Mouse (Mus musculus) hindbrain, embryonic 12.5 days (tissue): Measurements from ENCODE around the gene Cbx4. TPM values are rescaled to one million over a fixed set of nuclear protein-coding genes. Genes with fewer than 3 reads are reported as not detected.

Experiments
- polyA plus RNA-seq: library from polyadenylated mRNA; unstranded; fragments of >200 nt; fragmentation: Nextera tagmentation; extraction: Ambion mirVana; gene quantifications from 2 replicates; pipeline ENCODE4 v1.2.1, GENCODE M21; 2016

Cbx4 gene
- polyA plus RNA-seq, 1 experiment from 2014 or later: 13.2 TPM

Other genes with a start within 250 kb of the Cbx4 start
- gene Rbfox3, start 174.6 kb downstream of the Cbx4 start, polyA plus RNA-seq: 26.5 and 33.6 TPM in 2 replicates
- not detected in 2 replicates for gene Enpp7, start 98.0 kb downstream of the Cbx4 start, polyA plus RNA-seq
- 60.5 and 62.5 TPM in 2 replicates for gene Cbx2, start 63.3 kb downstream of the Cbx4 start, polyA plus RNA-seq
- gene Cbx8, start 45.3 kb downstream of the Cbx4 start, polyA plus RNA-seq: 9.9 and 11.6 TPM in 2 replicates
- gene Tbc1d16, start 142.3 kb upstream of the Cbx4 start, polyA plus RNA-seq: 34.7 and 36.7 TPM in 2 replicates
- gene Ccdc40, start 142.4 kb upstream of the Cbx4 start, polyA plus RNA-seq: 19.1 and 20.5 TPM in 2 replicates
- 49.3 and 52.4 TPM in 2 replicates for gene Gaa, start 181.7 kb upstream of the Cbx4 start, polyA plus RNA-seq
- gene Eif4a3, start 213.9 kb upstream of the Cbx4 start, polyA plus RNA-seq: 291 and 294 TPM in 2 replicates
- 0.07 and 0.27 TPM in 2 replicates for gene Card14, start 221.5 kb upstream of the Cbx4 start, polyA plus RNA-seq